Mouse (Mus musculus): ENCODE results near the gene Hcar1.

GRCm38 (mm10) chr5:123890312-123890711 is 10.5 kb upstream of the Hcar1 start:
- no peak for TF ChIP-seq POLR2A (IDR thresholded peaks at IDR 0.05; ENCODE audit: control insufficient read depth, low read depth, low read length)
- TF ChIP-seq CTCF (IDR thresholded peaks at IDR 0.05; ENCODE audit: control insufficient read depth, insufficient read depth, insufficient replicate concordance, low read depth, low read length) = no peak

Data from testis, adult 2 months (tissue).